Mouse (Mus musculus) testis, adult 2 months (tissue): ENCODE measurements around the gene Gdpd5. TPM values are rescaled to one million over a fixed set of nuclear protein-coding genes. Genes with fewer than 3 reads are reported as not detected.

Source experiments
- H3K27ac ChIP-seq: fragments of 200-500 bp; 2 replicates; pipeline ENCODE4 v1.5.1; 2012; ENCODE audit warnings: low read depth, low read length; ENCODE audit not compliant: control insufficient read depth, insufficient read depth
- H3K27me3 ChIP-seq: fragments of 200-500 bp; 2 replicates; pipeline ENCODE4 v1.6.1; 2012; ENCODE audit warnings: mild to moderate bottlenecking, low read length, moderate library complexity; ENCODE audit not compliant: control insufficient read depth, insufficient read depth
- H3K36me3 ChIP-seq: fragments of 200-500 bp; 2 replicates; pipeline ENCODE4 v1.6.1; 2012; ENCODE audit warnings: mild to moderate bottlenecking, low read length; ENCODE audit not compliant: control insufficient read depth, insufficient read depth
- H3K4me1 ChIP-seq: fragments of 200-500 bp; 2 replicates; pipeline ENCODE4 v1.6.1; 2012; ENCODE audit warnings: low read length; ENCODE audit not compliant: control insufficient read depth, insufficient read depth
- H3K4me3 ChIP-seq: fragments of 200-500 bp; 2 replicates; pipeline ENCODE4 v1.5.1; 2012; ENCODE audit warnings: low read depth, mild to moderate bottlenecking, low read length, moderate library complexity, mixed read lengths; ENCODE audit not compliant: control insufficient read depth
- CTCF ChIP-seq: fragments of 200-500 bp; IDR thresholded peaks from 2 replicates; pipeline ENCODE4 v1.5.1; 2012; ENCODE audit warnings: low read depth, mild to moderate bottlenecking, inconsistent platforms, low read length, moderate library complexity; ENCODE audit not compliant: control insufficient read depth, insufficient read depth, insufficient replicate concordance
- POLR2A ChIP-seq: fragments of 200-500 bp; IDR thresholded peaks from 2 replicates; pipeline ENCODE4 v1.6.1; 2012; ENCODE audit warnings: low read depth, mild to moderate bottlenecking, inconsistent platforms, low read length, moderate library complexity; ENCODE audit not compliant: control insufficient read depth
- polyA plus RNA-seq: library from polyadenylated mRNA; depleted of rRNA; stranded (reverse); fragments of >200 nt; gene quantifications from 2 replicates; pipeline ENCODE4 v1.2.3, GENCODE M21; 2012

Gene Gdpd5
- polyA plus RNA-seq, 1 experiment, result 9.9 TPM

- H3K27me3 ChIP-seq, result no peaks in the 10 kb centered on the region
- no peaks in the 10 kb centered on the region for H3K36me3 ChIP-seq
- H3K27ac ChIP-seq, result no peak overlapping the region
- no peak overlapping the region for H3K4me3 ChIP-seq
- TF ChIP-seq CTCF (no peak), POLR2A (no peak)
- no peaks in the 10 kb centered on the region for H3K4me1 ChIP-seq
Observed at GRCm38 (mm10) chr7:99396994-99397659, 15.9 kb downstream of the Gdpd5 start.

- no peak for TF ChIP-seq POLR2A
- no peak for TF ChIP-seq CTCF
- no peaks in the 10 kb centered on the region for H3K36me3 ChIP-seq
Observed at GRCm38 (mm10) chr7:99401373-99401772, 20.2 kb downstream of the Gdpd5 start.

GRCm38 (mm10) chr7:99402477-99402876 lies 21.3 kb downstream of the Gdpd5 start:
- H3K36me3 ChIP-seq, result no peaks in the 10 kb centered on the region
- no peak overlapping the region for H3K27ac ChIP-seq
- H3K27me3 ChIP-seq, result no peaks in the 10 kb centered on the region

More at GRCm38 (mm10) chr7:99401373-99401772, 20.2 kb downstream of the Gdpd5 start:
- Histone ChIP-seq H3K4me3 (no peak overlapping the region), H3K27me3 (no peaks in the 10 kb centered on the region), H3K27ac (no peak overlapping the region), H3K4me1 (no peaks in the 10 kb centered on the region)

GRCm38 (mm10) chr7:99403254-99403653 lies 22.0 kb downstream of the Gdpd5 start:
- no peaks in the 10 kb centered on the region for H3K36me3 ChIP-seq

More at GRCm38 (mm10) chr7:99402477-99402876, 21.3 kb downstream of the Gdpd5 start:
- Histone ChIP-seq H3K4me1 (no peaks in the 10 kb centered on the region), H3K4me3 (no peak overlapping the region)
- no peak for TF ChIP-seq POLR2A
- TF ChIP-seq CTCF, result no peak

GRCm38 (mm10) chr7:99404031-99404735 lies 23.0 kb downstream of the Gdpd5 start:
- TF ChIP-seq CTCF (no peak), POLR2A (no peak)
- Histone ChIP-seq H3K27ac (no peak overlapping the region), H3K36me3 (no peaks in the 10 kb centered on the region), H3K4me1 (no peaks in the 10 kb centered on the region), H3K27me3 (no peaks in the 10 kb centered on the region), H3K4me3 (no peak overlapping the region)

More at GRCm38 (mm10) chr7:99403254-99403653, 22.0 kb downstream of the Gdpd5 start:
- Histone ChIP-seq H3K27ac (no peak overlapping the region), H3K27me3 (no peaks in the 10 kb centered on the region), H3K4me3 (no peak overlapping the region), H3K4me1 (no peaks in the 10 kb centered on the region)
- TF ChIP-seq POLR2A (no peak), CTCF (no peak)

GRCm38 (mm10) chr7:99405386-99406155 lies 24.4 kb downstream of the Gdpd5 start:
- H3K36me3 ChIP-seq, result no peaks in the 10 kb centered on the region
- no peaks in the 10 kb centered on the region for H3K27me3 ChIP-seq
- TF ChIP-seq POLR2A, result no peak
- no peak for TF ChIP-seq CTCF
- no peak overlapping the region for H3K4me3 ChIP-seq
- H3K27ac ChIP-seq, result no peak overlapping the region
- H3K4me1 ChIP-seq, result no peaks in the 10 kb centered on the region

- H3K4me3 ChIP-seq, result no peak overlapping the region
- no peak overlapping the region for H3K27ac ChIP-seq
- TF ChIP-seq POLR2A (no peak), CTCF (no peak)
- H3K27me3 ChIP-seq, result no peaks in the 10 kb centered on the region
- H3K36me3 ChIP-seq, result no peaks in the 10 kb centered on the region
- H3K4me1 ChIP-seq, result no peaks in the 10 kb centered on the region
Observed at GRCm38 (mm10) chr7:99407598-99407997, 26.4 kb downstream of the Gdpd5 start.
